Mouse (Mus musculus): ENCODE measurements around the gene Rspo3.

- TF ChIP-seq CHD2 (IDR thresholded peaks at IDR 0.05; ENCODE audit: low read depth, low read length) (no peak), ZC3H11A (IDR thresholded peaks at IDR 0.05; ENCODE audit: borderline replicate concordance, low read depth, low read length) (no peak)
Measured at GRCm38 (mm10) chr10:29424571-29424970, 111.1 kb downstream of the Rspo3 start.
